Mouse (Mus musculus) cerebellum, adult 11-12 months (tissue): ENCODE measurements around the gene Dbx1.

Source experiments
- DNase-seq: peaks from one replicate; pipeline ENCODE4 v3.0.0; 2022

The Dbx1 gene

DNA sequence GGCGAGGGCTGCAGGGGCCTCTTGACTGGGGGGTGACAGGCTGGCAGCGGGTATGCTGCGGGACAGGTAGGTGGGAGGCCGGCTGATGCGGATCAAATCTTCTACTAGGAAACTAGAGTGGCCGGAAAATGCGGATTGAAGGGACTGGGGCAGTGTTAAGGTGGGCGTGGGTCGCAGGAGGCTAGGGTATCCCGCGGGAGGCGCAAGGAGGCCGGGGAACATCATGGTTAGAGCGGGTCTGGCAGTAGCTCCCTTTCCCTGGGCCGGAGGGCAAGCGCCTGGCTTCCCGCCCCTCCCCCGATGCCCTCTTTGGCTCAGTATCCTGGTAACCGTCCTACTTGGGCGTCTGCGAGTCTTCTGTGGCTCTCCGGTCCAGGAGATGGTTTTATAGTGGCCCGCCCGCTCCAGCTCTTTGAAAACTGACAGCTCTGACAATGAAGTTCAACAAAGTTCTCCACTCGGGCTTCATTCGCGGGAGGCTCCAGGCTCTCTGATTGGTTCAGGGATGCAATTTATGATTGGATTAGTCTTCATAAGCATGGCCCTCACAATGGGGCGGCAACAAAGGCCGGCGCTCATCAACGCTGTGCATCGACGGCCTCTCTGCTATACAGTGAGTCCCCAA is at the start of gene Dbx1:
TSS of gene Dbx1 (minus strand) at position 359 of the 625 bp plus-strand sequence.
- DNase-seq = no peak

DNA sequence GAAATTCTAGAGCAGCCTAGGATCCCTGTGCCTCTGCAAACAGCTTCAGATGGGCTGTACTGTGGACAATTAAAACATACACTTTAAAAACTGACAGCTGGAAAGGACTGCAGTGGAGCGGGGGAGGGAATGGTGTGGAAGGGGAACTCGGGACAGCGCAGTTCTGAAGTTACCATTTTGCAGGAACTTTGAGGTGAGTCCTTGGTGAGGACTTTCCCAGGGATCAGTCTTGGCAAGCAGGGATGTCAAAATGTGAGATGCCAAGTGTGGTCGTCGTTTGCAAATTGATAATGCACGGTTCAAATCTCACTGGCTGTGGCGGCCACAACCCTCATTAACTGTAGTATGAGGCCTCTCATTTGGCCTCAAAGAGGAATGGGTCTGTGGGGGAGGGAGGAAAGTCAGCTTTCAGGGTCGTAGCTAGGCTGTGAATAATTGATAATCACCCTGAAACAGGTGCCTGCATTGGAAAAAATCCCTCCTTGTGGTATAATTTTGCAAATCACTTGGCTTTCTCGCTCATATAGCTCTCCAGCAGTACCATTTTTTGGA is 42.3 kb upstream of the Dbx1 start:
- DNase-seq = no peak

- no peak for DNase-seq
These were observed 41.6 kb upstream of the Dbx1 start for GRCm38 (mm10) chr7:49678100-49678825.

DNA sequence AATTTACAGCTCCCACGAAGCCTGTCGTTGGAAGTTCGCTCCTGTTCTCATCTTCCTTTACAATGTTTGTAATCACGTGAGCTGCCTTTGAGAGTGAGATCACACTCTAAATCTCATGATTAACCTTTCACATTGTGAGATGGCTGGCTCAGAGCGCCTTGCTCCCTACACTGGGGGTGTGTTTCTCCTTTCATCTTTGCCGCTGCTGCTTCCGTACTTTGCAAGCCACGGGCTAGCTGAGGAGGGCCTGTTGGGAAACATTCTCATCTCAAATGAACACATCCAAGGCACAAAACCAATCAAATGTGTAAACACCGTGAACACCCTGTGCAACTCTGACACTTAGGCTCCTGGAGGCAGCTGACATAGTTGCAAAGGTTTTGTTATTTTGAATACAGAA is 40.5 kb upstream of the Dbx1 start:
- DNase-seq = no peak

- no peak for DNase-seq
These were observed 40.0 kb upstream of the Dbx1 start for GRCm38 (mm10) chr7:49676627-49677026.

- DNase-seq = no peak
These were observed 31.7 kb upstream of the Dbx1 start for GRCm38 (mm10) chr7:49668260-49668857.

DNA sequence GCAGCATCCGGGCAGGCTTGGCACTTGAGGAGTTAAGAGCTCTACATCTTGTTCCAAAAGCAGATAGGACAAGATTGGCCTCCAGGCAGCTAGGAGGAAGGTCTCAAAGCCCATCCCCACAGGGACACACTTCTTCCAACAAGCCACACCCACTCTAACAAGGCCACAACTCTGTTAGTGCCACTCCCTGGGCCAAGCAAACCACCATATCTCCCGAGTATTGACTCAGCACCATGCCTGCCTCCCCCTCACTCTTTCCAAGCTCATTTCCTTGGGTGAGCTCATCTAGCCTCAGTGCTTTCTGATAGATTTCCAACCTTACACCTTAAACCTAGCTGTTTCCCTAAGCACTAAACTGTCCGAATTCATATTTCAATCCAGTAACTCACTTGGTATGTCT is 26.9 kb upstream of the Dbx1 start:
- DNase-seq = no peak

- DNase-seq = no peak
These were observed 25.9 kb upstream of the Dbx1 start for GRCm38 (mm10) chr7:49662492-49663026.

- DNase-seq = no peak
These were observed 25.3 kb upstream of the Dbx1 start for GRCm38 (mm10) chr7:49661811-49662491.

DNA sequence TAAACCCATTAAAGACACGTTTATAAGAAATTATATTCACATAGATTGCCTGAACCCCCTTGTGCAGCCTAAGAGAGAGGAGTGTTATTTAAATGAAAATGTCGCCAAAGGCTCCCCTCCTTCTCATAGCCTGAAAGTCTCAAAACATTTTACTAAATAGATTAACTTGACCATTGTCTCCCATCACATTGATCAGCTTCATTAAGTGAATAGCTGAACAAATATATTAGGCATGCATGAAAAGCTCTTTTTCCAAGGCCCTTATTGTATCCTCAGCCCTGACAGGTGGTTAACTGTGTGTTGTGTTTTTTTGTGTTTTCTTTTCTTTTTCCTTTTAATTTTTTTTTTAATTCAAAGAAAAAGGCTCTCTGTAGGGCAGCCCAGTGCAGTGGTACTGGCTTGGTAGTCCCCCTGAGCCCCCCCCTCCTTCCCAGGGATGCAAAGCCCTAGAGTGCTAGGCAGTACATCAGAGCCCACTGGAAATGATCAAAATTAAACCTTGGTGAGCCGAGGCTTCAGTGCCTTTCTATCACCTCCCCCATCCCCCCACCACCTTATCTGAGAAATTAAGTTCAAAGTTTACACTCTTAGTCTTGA is 4.2 kb upstream of the Dbx1 start:
- DNase-seq = no peak

GRCm38 (mm10) chr7:49639864-49640708 is 3.4 kb upstream of the Dbx1 start:
- DNase-seq = no peak

DNA sequence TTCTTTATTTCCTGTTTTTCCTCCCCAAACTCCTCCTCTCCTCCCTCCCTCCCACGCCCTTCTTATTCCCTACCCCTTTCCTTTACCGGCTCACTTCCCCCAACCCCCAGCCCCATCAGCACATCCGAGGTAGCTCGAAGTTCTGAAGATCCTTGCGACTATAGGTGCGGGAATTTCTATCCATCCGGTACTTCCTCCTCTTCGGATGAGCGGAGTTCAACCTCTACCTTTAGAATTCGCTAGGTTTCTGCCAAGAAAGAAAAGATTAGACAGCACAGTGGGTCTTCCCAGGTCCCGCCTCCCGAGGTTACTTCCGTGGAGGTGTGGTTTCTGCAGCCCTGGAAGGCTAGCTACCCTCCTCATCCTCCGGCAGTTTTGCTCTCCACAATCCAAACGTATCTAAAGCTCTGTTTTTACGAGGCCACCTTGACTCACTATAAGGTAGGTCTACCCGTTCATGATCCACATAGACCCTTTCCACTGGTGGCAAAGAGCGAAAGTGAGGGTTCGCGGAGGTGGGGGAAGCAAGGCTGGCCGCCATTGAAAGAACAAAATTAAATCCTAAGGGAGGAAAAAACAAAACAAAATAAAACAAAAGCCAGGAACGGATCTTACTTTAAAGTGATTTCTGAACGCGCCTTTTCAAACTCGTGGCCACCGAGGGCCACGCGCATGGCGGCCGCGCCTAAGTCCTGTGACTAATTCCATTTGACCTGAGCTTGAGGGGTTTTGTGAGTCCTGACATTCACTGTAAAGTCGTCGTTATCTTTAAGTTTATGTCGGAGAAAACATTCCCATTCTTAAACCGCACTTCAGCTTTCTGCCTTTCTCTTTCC is 2.5 kb upstream of the Dbx1 start:
- DNase-seq = no peak

- no peak for DNase-seq
These were observed 1.4 kb upstream of the Dbx1 start for GRCm38 (mm10) chr7:49637851-49638663.

GRCm38 (mm10) chr7:49637281-49637680 is 632 bp upstream of the Dbx1 start:
- DNase-seq = no peak

- no peak for DNase-seq
These were observed 678 bp downstream of the Dbx1 start for GRCm38 (mm10) chr7:49635971-49636370.

- DNase-seq = no peak
These were observed 1.5 kb downstream of the Dbx1 start for GRCm38 (mm10) chr7:49635074-49635621.

DNA sequence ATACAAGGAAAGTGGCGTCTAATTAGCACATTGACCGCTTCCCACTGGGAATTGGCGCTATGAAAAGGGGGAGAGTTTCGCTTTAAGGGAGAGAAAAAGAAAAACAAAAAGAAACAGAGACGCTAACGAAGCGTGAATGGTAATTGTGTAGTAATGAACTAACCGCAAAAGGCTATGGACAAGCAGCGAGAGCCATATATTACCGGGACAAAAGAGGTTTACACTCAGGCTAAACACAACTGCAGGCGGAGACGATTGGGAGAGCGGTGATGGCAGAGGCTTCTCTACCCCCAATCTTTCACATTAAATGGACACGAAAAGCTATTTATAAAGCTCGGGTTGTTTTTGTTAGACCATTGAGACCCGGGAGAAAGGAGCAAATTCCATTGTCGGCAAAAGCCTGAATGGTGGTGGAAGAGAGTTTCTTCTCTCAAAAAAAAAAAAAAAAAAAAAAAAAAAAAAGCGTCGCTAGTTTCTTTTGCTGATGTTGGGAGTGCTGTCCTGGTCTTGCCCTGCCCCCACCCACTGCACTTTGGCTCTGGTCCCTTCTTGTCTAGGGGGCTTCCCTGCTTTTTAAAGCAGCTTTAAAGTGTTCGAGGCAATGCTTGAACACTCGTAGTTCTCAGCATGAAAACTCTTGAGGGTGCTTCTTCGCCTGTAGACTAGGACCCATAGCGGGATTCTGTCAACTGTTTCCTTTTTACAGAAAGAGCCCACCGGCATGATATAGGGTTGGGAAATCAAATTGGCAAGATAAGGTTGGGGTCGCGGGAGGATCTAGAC is 2.2 kb downstream of the Dbx1 start:
- no peak for DNase-seq

- no peak for DNase-seq
These were observed 3.2 kb downstream of the Dbx1 start for GRCm38 (mm10) chr7:49633375-49633956.
